Mouse (Mus musculus) embryo, embryonic 11.5 days (tissue): ENCODE results near the gene Kcnip4.

ENCODE experiments used
- DNase-seq: peaks from one replicate; pipeline ENCODE4 v3.0.0-alpha.2; 2012; ENCODE audit warnings: low read depth, low spot score

Gene Kcnip4

GRCm38 (mm10) chr5:49255983-49256382 lies 268.7 kb downstream of the Kcnip4 start:
- no peak for DNase-seq

GRCm38 (mm10) chr5:49247081-49247480 lies 277.6 kb downstream of the Kcnip4 start:
- DNase-seq: no peak

- no peak for DNase-seq
Measured at GRCm38 (mm10) chr5:49244414-49244813, 280.3 kb downstream of the Kcnip4 start.

GRCm38 (mm10) chr5:49241708-49242107 lies 283.0 kb downstream of the Kcnip4 start:
- no peak for DNase-seq

- DNase-seq: no peak
Measured at GRCm38 (mm10) chr5:49201164-49201756, 323.4 kb downstream of the Kcnip4 start.

- no peak for DNase-seq
Measured at GRCm38 (mm10) chr5:49188236-49188635, 336.5 kb downstream of the Kcnip4 start.

- no peak for DNase-seq
Measured at GRCm38 (mm10) chr5:49150116-49150811, 374.4 kb downstream of the Kcnip4 start.

GRCm38 (mm10) chr5:49149684-49150083 lies 375.0 kb downstream of the Kcnip4 start:
- DNase-seq: no peak

GRCm38 (mm10) chr5:49095432-49095831 lies 429.3 kb downstream of the Kcnip4 start:
- no peak for DNase-seq

GRCm38 (mm10) chr5:49094945-49095344 lies 429.8 kb downstream of the Kcnip4 start:
- no peak for DNase-seq

- DNase-seq: no peak
Measured at GRCm38 (mm10) chr5:49094306-49094705, 430.4 kb downstream of the Kcnip4 start.

GRCm38 (mm10) chr5:49090122-49090680 lies 434.5 kb downstream of the Kcnip4 start:
- peak; percentile 71 for DNase-seq

GRCm38 (mm10) chr5:49065646-49066045 lies 459.1 kb downstream of the Kcnip4 start:
- no peak for DNase-seq

GRCm38 (mm10) chr5:49058926-49059325 lies 465.8 kb downstream of the Kcnip4 start:
- no peak for DNase-seq

GRCm38 (mm10) chr5:49057636-49058340 lies 466.9 kb downstream of the Kcnip4 start:
- no peak for DNase-seq

- DNase-seq: no peak
Measured at GRCm38 (mm10) chr5:49047960-49048359, 476.7 kb downstream of the Kcnip4 start.

- DNase-seq: no peak
Measured at GRCm38 (mm10) chr5:49041259-49041845, 483.4 kb downstream of the Kcnip4 start.

- DNase-seq: no peak
Measured at GRCm38 (mm10) chr5:48997359-48997758, 527.3 kb downstream of the Kcnip4 start.

- no peak for DNase-seq
Measured at GRCm38 (mm10) chr5:48989145-48989659, 535.5 kb downstream of the Kcnip4 start.

- DNase-seq: no peak
Measured at GRCm38 (mm10) chr5:48942378-48943088, 582.2 kb downstream of the Kcnip4 start.

GRCm38 (mm10) chr5:48931881-48932280 lies 592.8 kb downstream of the Kcnip4 start:
- no peak for DNase-seq
